Mouse (Mus musculus) limb, embryonic 15.5 days (tissue): ENCODE measurements around the gene Anapc1. TPM values are rescaled to one million over a fixed set of nuclear protein-coding genes. Genes with fewer than 3 reads are reported as not detected.

ENCODE experiments used
- polyA plus RNA-seq: library from polyadenylated mRNA; unstranded; fragments of >200 nt; fragmentation: Nextera tagmentation; extraction: Ambion mirVana; gene quantifications from 2 replicates; pipeline ENCODE4 v1.2.1, GENCODE M21; 2015

The Anapc1 gene
- polyA plus RNA-seq, 1 experiment from 2014 or later, result 57.0 TPM

Other genes starting within 250 kb of the Anapc1 start
- gene Spdye4c, start 96.2 kb downstream of the Anapc1 start, polyA plus RNA-seq, result not detected in 2 replicates
- gene Mertk, start 11.6 kb upstream of the Anapc1 start, polyA plus RNA-seq, result 10.7 and 11.0 TPM in 2 replicates
- gene Tmem87b, start 130.7 kb upstream of the Anapc1 start, polyA plus RNA-seq, result 29.4 and 31.0 TPM in 2 replicates
- gene Fbln7, start 175.6 kb upstream of the Anapc1 start, polyA plus RNA-seq, result 11.4 and 11.8 TPM in 2 replicates